Mouse (Mus musculus): ENCODE measurements around the gene Gabbr2. TPM values are rescaled to one million over a fixed set of nuclear protein-coding genes. Genes with fewer than 3 reads are reported as not detected.

Gene Gabbr2
- polyA plus RNA-seq, 1 experiment from 2014 or later = 16.4 TPM

GRCm38 (mm10) chr4:46856145-46856544, 135.5 kb downstream of the Gabbr2 start:
- no peak for ATAC-seq (ENCODE audit: low read depth)
- no peaks in the 10 kb centered on the region for H3K27me3 ChIP-seq (ENCODE audit: control insufficient read depth, insufficient read depth, low read length)
- H3K4me2 ChIP-seq (ENCODE audit: low read depth, low read length) = no peak overlapping the region
- WGBS = 95% methylated on average over 8 of the region's 8 CpGs
- no peak overlapping the region for H3K27ac ChIP-seq (ENCODE audit: low read depth, low read length)
- H3K4me1 ChIP-seq (ENCODE audit: control insufficient read depth, insufficient read depth, low read length) = peaks cover 14% of the 10 kb centered on the region
- H3K9me3 ChIP-seq (ENCODE audit: control insufficient read depth, low read length) = no peaks in the 10 kb centered on the region
- no peaks in the 10 kb centered on the region for H3K36me3 ChIP-seq (ENCODE audit: control insufficient read depth, insufficient read depth, low read length)
- H3K9ac ChIP-seq (replicated peaks; ENCODE audit: low read depth, low read length) = no peak overlapping the region
- H3K4me3 ChIP-seq (ENCODE audit: low read depth, low read length) = no peak overlapping the region

- no peaks in the 10 kb centered on the region for H3K27me3 ChIP-seq (ENCODE audit: control insufficient read depth, insufficient read depth, low read length)
- peak; percentile 74 for ATAC-seq (ENCODE audit: low read depth)
- no peak overlapping the region for H3K9ac ChIP-seq (replicated peaks; ENCODE audit: low read depth, low read length)
- no peaks in the 10 kb centered on the region for H3K9me3 ChIP-seq (ENCODE audit: control insufficient read depth, low read length)
- H3K4me2 ChIP-seq (ENCODE audit: low read depth, low read length) = no peak overlapping the region
- WGBS = 40% methylated on average over 23 of the region's 23 CpGs
- H3K36me3 ChIP-seq (ENCODE audit: control insufficient read depth, insufficient read depth, low read length) = no peaks in the 10 kb centered on the region
- H3K27ac ChIP-seq (ENCODE audit: low read depth, low read length) = peak overlapping the region; percentile 48
- no peak overlapping the region for H3K4me3 ChIP-seq (ENCODE audit: low read depth, low read length)
- peaks cover 17% of the 10 kb centered on the region for H3K4me1 ChIP-seq (ENCODE audit: control insufficient read depth, insufficient read depth, low read length)
These were observed 136.8 kb downstream of the Gabbr2 start for GRCm38 (mm10) chr4:46854686-46855385.

DNA sequence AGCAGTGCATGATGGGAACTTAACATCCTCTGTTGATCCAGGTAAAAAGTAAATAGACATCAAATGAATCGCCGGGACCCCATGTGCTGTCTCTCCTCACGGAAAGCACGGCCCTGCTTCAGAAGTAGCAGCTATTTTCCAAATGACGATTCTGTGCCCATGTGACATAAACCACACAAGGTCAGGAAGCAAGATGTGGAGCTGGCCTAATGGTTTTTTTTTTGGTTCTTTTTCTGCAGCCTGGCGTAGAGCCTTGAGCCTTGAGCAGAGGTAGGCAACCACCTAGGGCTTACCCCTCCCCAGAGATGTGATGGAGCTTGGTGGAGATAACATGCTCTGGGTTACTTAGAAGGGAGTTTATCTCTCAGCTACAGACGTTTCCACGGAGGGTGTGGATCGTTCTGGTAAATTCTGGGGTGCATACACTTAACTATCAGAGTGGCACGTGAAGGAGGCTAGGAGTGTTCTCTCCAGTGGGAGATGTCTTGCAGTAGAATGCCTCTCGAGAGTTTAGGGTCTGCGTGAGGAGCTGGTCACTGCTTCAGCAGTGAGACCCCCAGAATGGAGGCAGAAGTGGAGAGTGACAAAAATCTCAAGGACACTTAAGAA, 137.7 kb downstream of the Gabbr2 start:
- no peaks in the 10 kb centered on the region for H3K27me3 ChIP-seq (ENCODE audit: control insufficient read depth, insufficient read depth, low read length)
- H3K4me1 ChIP-seq (ENCODE audit: control insufficient read depth, insufficient read depth, low read length) = peaks cover 12% of the 10 kb centered on the region
- WGBS = 85% methylated on average over 12 of the region's 12 CpGs
- ATAC-seq (ENCODE audit: low read depth) = no peak
- H3K4me2 ChIP-seq (ENCODE audit: low read depth, low read length) = no peak overlapping the region
- H3K4me3 ChIP-seq (ENCODE audit: low read depth, low read length) = no peak overlapping the region
- H3K27ac ChIP-seq (ENCODE audit: low read depth, low read length) = peak overlapping the region; percentile 48; the same call in 1 of the 2 replicates
- no peak overlapping the region for H3K9ac ChIP-seq (replicated peaks; ENCODE audit: low read depth, low read length)
- no peaks in the 10 kb centered on the region for H3K36me3 ChIP-seq (ENCODE audit: control insufficient read depth, insufficient read depth, low read length)
- no peaks in the 10 kb centered on the region for H3K9me3 ChIP-seq (ENCODE audit: control insufficient read depth, low read length)

DNA sequence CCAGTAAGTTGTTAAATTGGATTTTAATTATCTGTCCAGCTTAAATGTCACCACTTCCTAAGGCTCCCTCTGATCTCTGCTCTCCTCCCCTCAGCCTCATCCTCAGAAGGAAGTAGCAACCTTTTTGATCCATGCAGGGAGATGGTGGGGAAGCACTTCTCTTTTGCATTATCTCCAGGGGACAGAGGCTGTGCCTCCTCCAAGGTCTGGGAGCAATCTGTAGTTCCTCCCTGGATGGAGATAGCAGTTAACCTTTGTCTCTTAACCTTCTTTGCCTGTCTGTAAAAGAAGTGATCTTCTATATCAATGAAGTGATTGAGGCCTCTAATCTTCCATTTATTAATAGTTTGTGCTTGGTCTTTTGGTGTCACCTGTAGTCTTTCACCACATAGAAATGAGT, 143.9 kb downstream of the Gabbr2 start:
- Histone ChIP-seq H3K4me2 (ENCODE audit: low read depth, low read length) (no peak overlapping the region), H3K4me3 (ENCODE audit: low read depth, low read length) (no peak overlapping the region), H3K27me3 (ENCODE audit: control insufficient read depth, insufficient read depth, low read length) (no peaks in the 10 kb centered on the region), H3K4me1 (ENCODE audit: control insufficient read depth, insufficient read depth, low read length) (peaks cover 8% of the 10 kb centered on the region; the same call in 1 of the 2 replicates), H3K9me3 (ENCODE audit: control insufficient read depth, low read length) (no peaks in the 10 kb centered on the region), H3K36me3 (ENCODE audit: control insufficient read depth, insufficient read depth, low read length) (no peaks in the 10 kb centered on the region), H3K27ac (ENCODE audit: low read depth, low read length) (no peak overlapping the region), H3K9ac (replicated peaks; ENCODE audit: low read depth, low read length) (no peak overlapping the region)
- ATAC-seq (ENCODE audit: low read depth) = no peak

DNA sequence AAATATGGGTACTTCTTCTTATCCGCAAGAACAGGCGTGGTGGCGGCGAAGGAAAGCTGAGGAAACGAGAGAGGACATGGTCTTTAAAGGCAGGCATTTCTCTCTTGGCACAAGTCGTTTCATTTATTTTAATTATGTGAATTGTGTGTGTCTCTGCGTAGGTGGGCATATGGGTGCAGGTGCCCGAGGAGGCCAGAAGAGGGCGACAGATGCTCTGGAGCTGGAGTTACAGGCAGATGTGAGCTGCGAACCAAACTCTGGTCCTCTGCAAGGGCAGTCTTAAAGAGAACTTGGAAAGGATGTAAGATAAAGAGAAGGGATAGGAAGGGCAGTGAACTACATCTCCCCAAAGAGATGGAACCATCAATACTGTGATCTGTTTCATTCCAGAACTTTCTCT, 145.3 kb downstream of the Gabbr2 start:
- H3K27me3 ChIP-seq (ENCODE audit: control insufficient read depth, insufficient read depth, low read length) = no peaks in the 10 kb centered on the region
- H3K27ac ChIP-seq (ENCODE audit: low read depth, low read length) = no peak overlapping the region

GRCm38 (mm10) chr4:46844982-46845643, 146.6 kb downstream of the Gabbr2 start:
- Histone ChIP-seq H3K36me3 (ENCODE audit: control insufficient read depth, insufficient read depth, low read length) (no peaks in the 10 kb centered on the region), H3K4me3 (ENCODE audit: low read depth, low read length) (no peak overlapping the region), H3K27me3 (ENCODE audit: control insufficient read depth, insufficient read depth, low read length) (no peaks in the 10 kb centered on the region), H3K9me3 (ENCODE audit: control insufficient read depth, low read length) (no peaks in the 10 kb centered on the region), H3K9ac (replicated peaks; ENCODE audit: low read depth, low read length) (no peak overlapping the region), H3K4me2 (ENCODE audit: low read depth, low read length) (no peak overlapping the region), H3K4me1 (ENCODE audit: control insufficient read depth, insufficient read depth, low read length) (no peaks in the 10 kb centered on the region), H3K27ac (ENCODE audit: low read depth, low read length) (no peak overlapping the region)
- ATAC-seq (ENCODE audit: low read depth) = no peak
- WGBS = 74% methylated on average over 6 of the region's 6 CpGs

More for the DNA sequence above, 145.3 kb downstream of the Gabbr2 start:
- Histone ChIP-seq H3K4me1 (ENCODE audit: control insufficient read depth, insufficient read depth, low read length) (peaks cover 6% of the 10 kb centered on the region; the same call in 1 of the 2 replicates), H3K4me3 (ENCODE audit: low read depth, low read length) (no peak overlapping the region), H3K9me3 (ENCODE audit: control insufficient read depth, low read length) (no peaks in the 10 kb centered on the region), H3K9ac (replicated peaks; ENCODE audit: low read depth, low read length) (no peak overlapping the region), H3K4me2 (ENCODE audit: low read depth, low read length) (no peak overlapping the region), H3K36me3 (ENCODE audit: control insufficient read depth, insufficient read depth, low read length) (no peaks in the 10 kb centered on the region)
- WGBS = 92% methylated on average over 10 of the region's 10 CpGs
- no peak for ATAC-seq (ENCODE audit: low read depth)

- H3K4me1 ChIP-seq (ENCODE audit: control insufficient read depth, insufficient read depth, low read length) = no peaks in the 10 kb centered on the region
- no peaks in the 10 kb centered on the region for H3K27me3 ChIP-seq (ENCODE audit: control insufficient read depth, insufficient read depth, low read length)
- WGBS = 76% methylated on average over 5 of the region's 5 CpGs
- H3K9me3 ChIP-seq (ENCODE audit: control insufficient read depth, low read length) = no peaks in the 10 kb centered on the region
- no peak overlapping the region for H3K4me2 ChIP-seq (ENCODE audit: low read depth, low read length)
- ATAC-seq (ENCODE audit: low read depth) = no peak
- no peak overlapping the region for H3K9ac ChIP-seq (replicated peaks; ENCODE audit: low read depth, low read length)
- no peak overlapping the region for H3K4me3 ChIP-seq (ENCODE audit: low read depth, low read length)
- H3K36me3 ChIP-seq (ENCODE audit: control insufficient read depth, insufficient read depth, low read length) = no peaks in the 10 kb centered on the region
- no peak overlapping the region for H3K27ac ChIP-seq (ENCODE audit: low read depth, low read length)
These were observed 147.1 kb downstream of the Gabbr2 start for GRCm38 (mm10) chr4:46844567-46844966.

DNA sequence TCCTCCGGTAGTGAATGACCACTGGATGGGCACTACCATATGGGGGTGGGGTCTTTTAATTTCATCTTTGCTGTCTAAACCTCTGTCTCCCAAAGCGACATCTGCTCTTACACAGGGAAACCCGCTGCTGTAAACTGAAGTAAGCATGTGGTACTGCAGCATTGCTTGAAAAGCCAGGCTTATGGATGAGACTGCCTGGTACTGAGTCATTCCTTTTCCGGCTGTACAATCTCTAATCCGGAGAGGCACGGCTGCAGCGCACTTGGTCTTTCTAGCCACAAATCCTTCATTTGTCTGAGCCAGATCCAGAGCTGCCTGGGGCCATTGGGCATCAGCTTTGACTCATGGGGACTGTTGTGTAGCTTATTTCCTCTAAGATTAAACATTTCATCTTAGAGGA, 149.1 kb downstream of the Gabbr2 start:
- no peak overlapping the region for H3K27ac ChIP-seq (ENCODE audit: low read depth, low read length)
- no peaks in the 10 kb centered on the region for H3K27me3 ChIP-seq (ENCODE audit: control insufficient read depth, insufficient read depth, low read length)
- no peak overlapping the region for H3K9ac ChIP-seq (replicated peaks; ENCODE audit: low read depth, low read length)
- no peaks in the 10 kb centered on the region for H3K36me3 ChIP-seq (ENCODE audit: control insufficient read depth, insufficient read depth, low read length)
- H3K9me3 ChIP-seq (ENCODE audit: control insufficient read depth, low read length) = no peaks in the 10 kb centered on the region
- ATAC-seq (ENCODE audit: low read depth) = no peak
- no peak overlapping the region for H3K4me2 ChIP-seq (ENCODE audit: low read depth, low read length)
- 89% methylated on average over 7 of the region's 7 CpGs for WGBS
- H3K4me3 ChIP-seq (ENCODE audit: low read depth, low read length) = no peak overlapping the region
- no peaks in the 10 kb centered on the region for H3K4me1 ChIP-seq (ENCODE audit: control insufficient read depth, insufficient read depth, low read length)

DNA sequence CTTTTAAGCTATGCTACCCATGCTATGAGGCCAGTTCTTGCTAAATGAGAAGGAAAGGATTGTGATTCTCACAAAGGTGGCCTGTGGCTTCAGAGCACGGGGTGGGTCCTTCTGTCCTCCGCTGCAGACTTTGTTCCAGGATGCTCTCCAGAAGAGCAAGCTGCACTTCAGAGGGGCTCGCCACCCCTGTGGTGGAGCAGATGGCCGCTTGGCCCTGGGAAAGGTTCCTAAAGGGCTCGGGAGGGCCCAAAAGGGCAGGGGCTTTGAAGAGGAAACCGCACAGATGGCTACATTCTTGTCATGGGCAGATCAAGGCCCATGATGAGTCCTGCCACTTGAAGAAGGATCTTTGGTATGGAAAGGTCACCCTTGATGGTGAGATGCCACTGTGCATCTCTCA, 151.5 kb downstream of the Gabbr2 start:
- Histone ChIP-seq H3K9me3 (ENCODE audit: control insufficient read depth, low read length) (no peaks in the 10 kb centered on the region), H3K4me3 (ENCODE audit: low read depth, low read length) (no peak overlapping the region), H3K9ac (replicated peaks; ENCODE audit: low read depth, low read length) (no peak overlapping the region), H3K27ac (ENCODE audit: low read depth, low read length) (no peak overlapping the region), H3K27me3 (ENCODE audit: control insufficient read depth, insufficient read depth, low read length) (no peaks in the 10 kb centered on the region), H3K4me1 (ENCODE audit: control insufficient read depth, insufficient read depth, low read length) (no peaks in the 10 kb centered on the region), H3K36me3 (ENCODE audit: control insufficient read depth, insufficient read depth, low read length) (no peaks in the 10 kb centered on the region), H3K4me2 (ENCODE audit: low read depth, low read length) (no peak overlapping the region)
- WGBS = 89% methylated on average over 6 of the region's 6 CpGs
- no peak for ATAC-seq (ENCODE audit: low read depth)
